Mouse (Mus musculus): ENCODE data around the gene Nosip. TPM values are rescaled to one million over a fixed set of nuclear protein-coding genes. Genes with fewer than 3 reads are reported as not detected.

Nosip gene
- polyA plus RNA-seq, 1 experiment from 2014 or later: 75.1 TPM

- ATAC-seq (ENCODE audit: borderline replicate concordance, extremely low read depth, low FRiP score, low TSS enrichment): no peak
- H3K9me3 ChIP-seq: no peaks in the 10 kb centered on the region
- no peak overlapping the region for H3K9ac ChIP-seq
- H3K4me2 ChIP-seq: no peak overlapping the region
- peaks cover 98% of the 10 kb centered on the region for H3K36me3 ChIP-seq
- no peaks in the 10 kb centered on the region for H3K27me3 ChIP-seq
- no peak overlapping the region for H3K4me3 ChIP-seq
- 62% methylated on average over 7 of the region's 7 CpGs for WGBS
- no peak overlapping the region for H3K27ac ChIP-seq
- no peaks in the 10 kb centered on the region for H3K4me1 ChIP-seq
Measured at GRCm38 (mm10) chr7:45037720-45038361, 24.4 kb upstream of the Nosip start.

GRCm38 (mm10) chr7:45038411-45038810 lies 23.8 kb upstream of the Nosip start:
- no peaks in the 10 kb centered on the region for H3K4me1 ChIP-seq
- no peaks in the 10 kb centered on the region for H3K27me3 ChIP-seq
- peaks cover 98% of the 10 kb centered on the region for H3K36me3 ChIP-seq
- no peak overlapping the region for H3K4me2 ChIP-seq
- no peak overlapping the region for H3K9ac ChIP-seq
- H3K27ac ChIP-seq: no peak overlapping the region
- ATAC-seq (ENCODE audit: borderline replicate concordance, extremely low read depth, low FRiP score, low TSS enrichment): no peak
- no peaks in the 10 kb centered on the region for H3K9me3 ChIP-seq
- WGBS: 95% methylated on average over 9 of the region's 9 CpGs
- no peak overlapping the region for H3K4me3 ChIP-seq

GRCm38 (mm10) chr7:45040851-45041250 lies 21.4 kb upstream of the Nosip start:
- H3K9me3 ChIP-seq: no peaks in the 10 kb centered on the region
- H3K27ac ChIP-seq: no peak overlapping the region
- H3K27me3 ChIP-seq: no peaks in the 10 kb centered on the region
- H3K4me1 ChIP-seq: no peaks in the 10 kb centered on the region
- 93% methylated on average over 9 of the region's 9 CpGs for WGBS
- H3K4me3 ChIP-seq: no peak overlapping the region
- H3K4me2 ChIP-seq: no peak overlapping the region
- H3K36me3 ChIP-seq: peaks cover 97% of the 10 kb centered on the region
- ATAC-seq (ENCODE audit: borderline replicate concordance, extremely low read depth, low FRiP score, low TSS enrichment): no peak
- no peak overlapping the region for H3K9ac ChIP-seq

- H3K36me3 ChIP-seq: peaks cover 97% of the 10 kb centered on the region
- H3K27me3 ChIP-seq: no peaks in the 10 kb centered on the region
- no peak overlapping the region for H3K4me2 ChIP-seq
- no peaks in the 10 kb centered on the region for H3K9me3 ChIP-seq
- ATAC-seq (ENCODE audit: borderline replicate concordance, extremely low read depth, low FRiP score, low TSS enrichment): no peak
- no peak overlapping the region for H3K4me3 ChIP-seq
- H3K9ac ChIP-seq: no peak overlapping the region
- no peak overlapping the region for H3K27ac ChIP-seq
- H3K4me1 ChIP-seq: no peaks in the 10 kb centered on the region
- 87% methylated on average over 14 of the region's 14 CpGs for WGBS
Measured at GRCm38 (mm10) chr7:45043307-45043706, 18.9 kb upstream of the Nosip start.

GRCm38 (mm10) chr7:45045741-45046140 lies 16.5 kb upstream of the Nosip start:
- WGBS: 93% methylated on average over 22 of the region's 22 CpGs
- Histone ChIP-seq H3K36me3 (peaks cover 95% of the 10 kb centered on the region), H3K4me3 (no peak overlapping the region), H3K27ac (no peak overlapping the region), H3K9me3 (no peaks in the 10 kb centered on the region), H3K4me1 (peaks cover 3% of the 10 kb centered on the region), H3K9ac (no peak overlapping the region), H3K4me2 (no peak overlapping the region), H3K27me3 (no peaks in the 10 kb centered on the region)
- no peak for ATAC-seq (ENCODE audit: borderline replicate concordance, extremely low read depth, low FRiP score, low TSS enrichment)

- 92% methylated on average over 26 of the region's 26 CpGs for WGBS
- ATAC-seq (ENCODE audit: borderline replicate concordance, extremely low read depth, low FRiP score, low TSS enrichment): no peak
- Histone ChIP-seq H3K9ac (no peak overlapping the region), H3K4me3 (no peak overlapping the region), H3K36me3 (peaks cover 84% of the 10 kb centered on the region), H3K4me2 (no peak overlapping the region), H3K27ac (no peak overlapping the region), H3K27me3 (no peaks in the 10 kb centered on the region), H3K9me3 (no peaks in the 10 kb centered on the region), H3K4me1 (peaks cover 14% of the 10 kb centered on the region)
Measured at GRCm38 (mm10) chr7:45046853-45047350, 15.3 kb upstream of the Nosip start.

GRCm38 (mm10) chr7:45047491-45047890 lies 14.7 kb upstream of the Nosip start:
- H3K9me3 ChIP-seq: no peaks in the 10 kb centered on the region
- ATAC-seq (ENCODE audit: borderline replicate concordance, extremely low read depth, low FRiP score, low TSS enrichment): no peak
- H3K4me2 ChIP-seq: no peak overlapping the region
- WGBS: 96% methylated on average over 14 of the region's 14 CpGs
- peaks cover 78% of the 10 kb centered on the region for H3K36me3 ChIP-seq
- peaks cover 17% of the 10 kb centered on the region for H3K4me1 ChIP-seq
- no peak overlapping the region for H3K9ac ChIP-seq
- H3K4me3 ChIP-seq: no peak overlapping the region
- H3K27me3 ChIP-seq: no peaks in the 10 kb centered on the region
- H3K27ac ChIP-seq: no peak overlapping the region

GRCm38 (mm10) chr7:45048001-45048890 lies 14.0 kb upstream of the Nosip start:
- H3K27ac ChIP-seq: no peak overlapping the region
- H3K9me3 ChIP-seq: no peaks in the 10 kb centered on the region
- ATAC-seq (ENCODE audit: borderline replicate concordance, extremely low read depth, low FRiP score, low TSS enrichment): no peak
- WGBS: 88% methylated on average over 34 of the region's 38 CpGs
- no peak overlapping the region for H3K4me3 ChIP-seq
- no peaks in the 10 kb centered on the region for H3K27me3 ChIP-seq
- peaks cover 70% of the 10 kb centered on the region for H3K36me3 ChIP-seq
- H3K4me2 ChIP-seq: no peak overlapping the region
- no peak overlapping the region for H3K9ac ChIP-seq
- H3K4me1 ChIP-seq: peaks cover 17% of the 10 kb centered on the region

- Histone ChIP-seq H3K36me3 (peaks cover 62% of the 10 kb centered on the region), H3K4me2 (no peak overlapping the region), H3K27me3 (no peaks in the 10 kb centered on the region), H3K4me1 (peaks cover 17% of the 10 kb centered on the region), H3K4me3 (no peak overlapping the region), H3K27ac (no peak overlapping the region), H3K9me3 (no peaks in the 10 kb centered on the region), H3K9ac (no peak overlapping the region)
- 89% methylated on average over 23 of the region's 23 CpGs for WGBS
- no peak for ATAC-seq (ENCODE audit: borderline replicate concordance, extremely low read depth, low FRiP score, low TSS enrichment)
Measured at GRCm38 (mm10) chr7:45048923-45049657, 13.1 kb upstream of the Nosip start.

GRCm38 (mm10) chr7:45050945-45051600 lies 11.2 kb upstream of the Nosip start:
- peak; percentile 3; the same call in 1 of the 2 replicates for ATAC-seq (ENCODE audit: borderline replicate concordance, extremely low read depth, low FRiP score, low TSS enrichment)
- WGBS: 8% methylated on average over 16 of the region's 16 CpGs
- Histone ChIP-seq H3K27me3 (no peaks in the 10 kb centered on the region), H3K4me2 (peak overlapping the region; percentile 84), H3K4me3 (peak overlapping the region; percentile 91), H3K9ac (peak overlapping the region; percentile 93), H3K27ac (peak overlapping the region; percentile 100), H3K9me3 (no peaks in the 10 kb centered on the region), H3K4me1 (peaks cover 17% of the 10 kb centered on the region), H3K36me3 (peaks cover 43% of the 10 kb centered on the region)

- H3K9me3 ChIP-seq: no peaks in the 10 kb centered on the region
- no peak for ATAC-seq (ENCODE audit: borderline replicate concordance, extremely low read depth, low FRiP score, low TSS enrichment)
- no peaks in the 10 kb centered on the region for H3K27me3 ChIP-seq
- H3K9ac ChIP-seq: peak overlapping the region; percentile 93
- H3K36me3 ChIP-seq: peaks cover 38% of the 10 kb centered on the region
- H3K4me2 ChIP-seq: peak overlapping the region; percentile 84
- peak overlapping the region; percentile 100 for H3K27ac ChIP-seq
- WGBS: 2% methylated on average over 13 of the region's 13 CpGs
- H3K4me3 ChIP-seq: peak overlapping the region; percentile 91
- H3K4me1 ChIP-seq: peaks cover 17% of the 10 kb centered on the region
Measured at GRCm38 (mm10) chr7:45051601-45051974, 10.6 kb upstream of the Nosip start.
